Mouse (Mus musculus) ovary, postnatal 36 days (tissue): Measurements from ENCODE around the gene 0610030E20Rik.

Experiments
- DNase-seq: peaks from one replicate; pipeline ENCODE4 v3.0.0; 2022; ENCODE audit warnings: low spot score, mixed read lengths

The 0610030E20Rik gene

DNA sequence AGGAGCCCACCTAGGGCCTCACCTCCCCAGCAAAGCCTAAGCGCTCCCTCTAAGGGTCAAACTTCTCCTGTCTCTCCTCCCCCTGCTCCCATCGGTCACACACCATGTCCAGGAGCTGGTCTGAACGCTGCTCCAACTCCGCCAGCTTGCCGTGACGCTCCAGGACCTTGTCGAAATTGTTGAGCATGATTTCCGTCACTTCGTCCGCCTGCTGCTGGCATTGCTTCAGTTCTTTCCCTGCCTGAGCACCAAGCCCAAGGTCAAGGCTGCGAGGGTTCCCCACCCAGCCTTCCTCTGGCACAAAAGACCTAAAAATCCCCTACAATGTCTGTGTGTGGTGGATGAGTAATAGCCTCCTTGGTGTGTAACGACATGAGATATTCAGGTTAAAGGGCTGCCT is 23.0 kb downstream of the 0610030E20Rik start:
- peak; percentile 55 for DNase-seq

DNA sequence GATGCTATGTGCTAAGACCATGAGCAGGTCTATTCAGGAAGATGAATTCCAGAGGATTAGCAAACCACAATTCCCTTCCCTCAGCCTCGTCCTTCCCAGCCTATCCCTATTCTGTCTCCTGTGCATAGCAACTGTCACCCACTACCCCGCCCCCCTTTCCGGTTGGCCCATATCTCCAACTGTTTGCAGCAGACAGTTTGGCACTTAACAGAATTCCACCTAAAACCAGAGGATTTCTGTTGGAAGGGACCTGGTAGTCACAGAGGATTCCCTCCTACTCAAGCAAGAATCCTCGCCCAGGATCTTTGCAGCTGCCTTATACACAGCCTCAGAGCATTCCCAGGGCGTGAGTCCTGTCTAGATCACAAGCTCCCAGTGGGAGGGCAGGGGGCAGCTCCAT is 24.0 kb downstream of the 0610030E20Rik start:
- DNase-seq: no peak

GRCm38 (mm10) chr6:72371571-72371970 is 24.5 kb downstream of the 0610030E20Rik start:
- DNase-seq: no peak

DNA sequence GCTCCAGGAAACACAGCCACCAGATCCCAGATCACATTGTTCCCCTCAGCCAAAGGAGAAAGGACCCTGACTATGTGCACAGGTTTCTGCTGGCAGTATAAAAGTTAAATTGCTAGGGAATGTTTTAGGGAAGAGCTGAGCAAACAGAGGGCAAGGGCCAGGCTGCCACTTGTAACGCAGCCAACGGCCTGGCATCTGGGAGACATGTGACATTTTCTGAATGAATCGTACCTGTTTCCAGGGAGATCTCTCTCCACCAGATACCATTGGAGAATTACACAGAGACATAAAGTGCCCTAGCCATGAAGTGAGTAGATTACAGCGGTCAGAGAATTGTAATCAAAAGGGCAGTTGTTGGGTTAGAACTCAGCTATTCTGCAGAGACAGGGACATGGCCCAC is 26.1 kb downstream of the 0610030E20Rik start:
- DNase-seq: no peak

DNA sequence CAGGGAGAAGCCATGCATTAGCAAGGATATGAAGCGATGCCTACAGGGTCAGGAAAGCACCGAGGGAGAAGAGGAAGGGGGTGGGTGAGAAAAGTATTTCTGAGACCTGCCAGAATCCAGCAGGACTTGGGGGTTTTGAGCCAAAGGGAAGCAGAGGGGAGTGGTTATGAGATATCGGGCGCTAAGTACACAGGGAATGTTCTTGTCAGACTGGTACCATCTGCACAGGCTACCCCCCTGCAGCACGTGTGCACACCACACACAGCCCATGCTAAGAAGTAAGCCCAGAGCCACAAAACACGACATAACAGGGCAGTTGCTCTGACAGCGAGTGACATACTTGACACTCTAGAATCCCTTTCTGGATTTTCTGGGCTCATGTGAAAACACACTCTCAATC is 27.1 kb downstream of the 0610030E20Rik start:
- no peak for DNase-seq

DNA sequence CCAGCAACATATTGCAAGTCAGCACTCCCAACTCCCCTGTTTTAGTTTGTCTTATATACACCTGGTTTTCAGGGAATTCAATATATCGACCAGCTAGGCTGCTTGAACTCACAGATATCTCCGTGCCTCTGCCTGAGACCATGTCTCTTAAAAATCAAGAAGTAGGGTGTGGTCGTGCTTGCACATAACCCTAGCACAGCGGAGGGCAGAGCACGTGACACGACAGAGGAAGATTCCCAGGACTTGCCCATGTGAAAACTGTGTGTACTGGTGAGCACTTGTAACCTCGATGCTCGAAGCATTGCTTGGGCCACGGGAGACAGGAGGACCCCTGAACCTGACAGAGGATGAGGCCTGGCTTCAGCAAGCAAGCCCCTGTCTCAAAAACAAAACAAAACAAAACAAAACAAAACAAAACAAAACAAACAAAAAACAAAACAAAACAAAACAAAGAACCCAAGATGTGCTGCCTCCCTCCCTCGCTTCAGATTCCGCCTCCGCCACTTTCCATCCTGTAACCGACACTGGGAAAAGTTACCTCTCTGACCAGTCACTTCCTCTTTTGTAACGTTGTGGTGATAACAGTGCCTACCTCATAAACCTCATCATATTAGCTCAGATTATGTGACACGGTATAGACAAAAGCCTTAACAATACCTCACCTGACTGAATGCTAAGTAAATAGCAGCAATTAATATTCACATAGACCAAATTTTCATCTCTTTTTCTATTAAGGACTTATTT is 27.9 kb downstream of the 0610030E20Rik start:
- no peak for DNase-seq

- DNase-seq: no peak
Measured at GRCm38 (mm10) chr6:72378510-72379234, 31.6 kb downstream of the 0610030E20Rik start.

GRCm38 (mm10) chr6:72379377-72380130 is 32.4 kb downstream of the 0610030E20Rik start:
- DNase-seq: no peak

GRCm38 (mm10) chr6:72380131-72380770 is 33.1 kb downstream of the 0610030E20Rik start, which contains the start of gene Vamp5:
Vamp5 (minus strand) TSS chr6:72380468.
- peak; percentile 84 for DNase-seq

- DNase-seq: no peak
Measured at GRCm38 (mm10) chr6:72382494-72382893, 35.4 kb downstream of the 0610030E20Rik start.

GRCm38 (mm10) chr6:72383142-72383820 is 36.2 kb downstream of the 0610030E20Rik start:
- no peak for DNase-seq

DNA sequence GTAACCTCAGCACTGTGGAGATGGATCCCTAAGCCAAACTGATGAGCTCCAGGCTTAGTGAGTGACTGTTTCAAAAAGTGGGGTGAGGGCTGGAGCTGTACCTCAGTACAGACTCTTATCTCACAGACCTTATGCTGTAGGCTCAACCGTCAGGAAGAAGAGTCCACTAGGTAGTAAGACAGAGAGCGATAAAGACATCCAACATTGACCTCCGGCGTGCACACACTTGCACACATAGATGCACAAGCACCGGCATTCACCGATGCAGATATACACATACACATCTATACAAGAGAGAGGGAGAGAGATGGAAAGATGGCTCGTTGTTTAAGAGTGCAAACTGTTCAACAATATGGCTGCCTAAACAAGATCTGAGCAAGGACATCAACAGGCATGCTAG is 36.8 kb downstream of the 0610030E20Rik start:
- DNase-seq: no peak

GRCm38 (mm10) chr6:72385258-72385657 is 38.1 kb downstream of the 0610030E20Rik start:
- DNase-seq: no peak

DNA sequence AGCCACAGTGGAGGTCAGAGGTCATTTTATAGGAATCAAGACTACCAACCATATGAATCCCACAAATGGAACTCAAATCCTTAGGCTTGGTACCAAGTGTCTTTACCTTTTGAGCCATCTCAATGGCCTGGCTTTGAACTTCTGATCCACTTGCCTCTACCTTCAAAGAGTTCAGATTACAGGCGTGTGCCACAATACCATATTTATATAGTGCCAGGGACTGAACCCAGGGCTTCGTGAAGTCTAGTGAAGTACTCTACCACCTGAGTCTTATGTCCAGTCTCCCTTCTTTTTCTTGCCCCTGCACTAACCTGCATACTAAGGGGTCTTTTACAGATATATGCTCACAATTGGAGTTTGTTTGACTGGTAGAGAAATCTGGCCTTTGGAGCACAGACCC is 39.4 kb downstream of the 0610030E20Rik start:
- no peak for DNase-seq

GRCm38 (mm10) chr6:72387816-72388215 is 40.7 kb downstream of the 0610030E20Rik start:
- no peak for DNase-seq

DNA sequence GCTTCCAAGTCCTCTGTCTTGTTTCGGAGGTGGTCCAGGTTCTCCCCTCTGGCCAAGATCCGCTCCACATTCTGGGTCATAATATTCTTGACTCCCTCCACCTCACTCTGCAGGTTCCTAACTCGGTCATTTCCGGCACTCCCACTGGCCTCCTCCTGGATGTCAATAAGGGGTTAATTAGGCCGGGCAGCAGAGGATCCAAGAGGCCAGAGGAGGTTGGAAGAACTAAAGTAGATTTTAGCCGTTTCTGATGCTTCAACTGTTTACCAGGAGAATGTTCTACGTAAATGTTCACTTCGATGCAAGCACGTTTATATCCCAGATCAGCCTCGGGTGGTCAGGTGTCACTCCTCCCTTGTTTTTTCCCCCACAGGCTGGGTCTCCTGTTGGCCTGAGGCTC is 41.1 kb downstream of the 0610030E20Rik start:
- DNase-seq: no peak

- DNase-seq: no peak
Measured at GRCm38 (mm10) chr6:72388791-72389329, 41.7 kb downstream of the 0610030E20Rik start.

DNA sequence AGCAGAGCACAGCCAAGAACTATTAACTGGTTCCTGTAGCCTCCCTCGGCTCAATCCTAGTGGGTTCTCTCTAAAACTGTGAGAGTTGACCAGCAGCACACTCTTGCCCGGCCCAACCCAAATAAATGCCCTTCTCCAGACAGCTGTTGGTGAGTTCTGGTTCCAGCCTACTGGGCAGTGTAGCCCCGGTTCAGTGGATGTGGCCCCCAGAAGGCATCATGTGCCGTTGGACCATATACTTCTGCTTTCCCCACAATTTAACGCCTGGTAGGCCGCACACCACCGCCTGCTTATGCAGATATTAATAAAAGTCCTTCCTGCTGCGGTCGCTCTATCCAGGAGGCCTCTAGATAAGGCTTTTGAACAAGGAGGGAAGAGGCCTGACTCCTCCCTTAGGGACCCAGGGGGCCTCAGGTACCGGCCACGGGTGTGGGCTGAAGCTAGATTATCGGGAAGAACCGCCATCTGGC is 42.4 kb downstream of the 0610030E20Rik start:
- no peak for DNase-seq

- DNase-seq: peak; percentile 82
Measured at GRCm38 (mm10) chr6:72389941-72390771, 43.0 kb downstream of the 0610030E20Rik start, which contains the start of gene Vamp8. Vamp8 (minus strand) TSS chr6:72390703.
